Mouse (Mus musculus) B cell, adult (primary cell): Measurements from ENCODE around the gene G0s2. TPM values are rescaled to one million over a fixed set of nuclear protein-coding genes. Genes with fewer than 3 reads are reported as not detected.

ENCODE experiments used
- total RNA-seq: library from RNA; stranded (reverse); gene quantifications from 4 replicates; pipeline ENCODE4 v1.2.4, GENCODE M21; 2023; ENCODE audit not compliant: inconsistent age

G0s2 gene
- not detected in 4 replicates for total RNA-seq

GRCm38 (mm10) chr1:193272916-193273601, at the start of gene G0s2:
Gene G0s2, minus strand, starts transcription at chr1:193273217.

GRCm38 (mm10) chr1:193263955-193264598, 8.9 kb downstream of the G0s2 start, which contains the start of gene Hsd11b1:
Gene Hsd11b1, minus strand, starts transcription at chr1:193264075.

Other genes starting within 250 kb of the G0s2 start
- gene Syt14, start 237.4 kb downstream of the G0s2 start, total RNA-seq: not detected in 4 replicates
- gene Diexf, start 142.9 kb downstream of the G0s2 start, total RNA-seq: 42.2 to 56.6 TPM (median 49.5 TPM) in 4 replicates
- gene Irf6, start 120.1 kb downstream of the G0s2 start, total RNA-seq: 0.13 to 0.30 TPM in 2 of 4 replicates, not detected in the others
- gene A130010J15Rik, start 105.2 kb downstream of the G0s2 start, total RNA-seq: 3.0 to 4.3 TPM (median 3.9 TPM) in 4 replicates
- 363 to 386 TPM (median 379 TPM) in 4 replicates for gene Traf3ip3, start 71.5 kb downstream of the G0s2 start, total RNA-seq
- 26.7 to 43.9 TPM (median 32.4 TPM) in 4 replicates for gene Lamb3, start 65.5 kb downstream of the G0s2 start, total RNA-seq
- gene Hsd11b1, start 9.1 kb downstream of the G0s2 start, total RNA-seq: 5.5 to 10.1 TPM (median 8.4 TPM) in 4 replicates
- gene Camk1g, start 97.1 kb upstream of the G0s2 start, total RNA-seq: 0.21 to 0.35 TPM (median 0.26 TPM) in 3 of 4 replicates, not detected in the other